Mouse (Mus musculus) spleen, adult 2 months (tissue): ENCODE measurements around the gene Alkal2. TPM values are rescaled to one million over a fixed set of nuclear protein-coding genes. Genes with fewer than 3 reads are reported as not detected.

Source experiments
- DNase-seq, 2 experiments: peaks; one replicate each; pipeline versions ENCODE4 v3.0.0 to v3.0.0-alpha.2; 2012 to 2021; ENCODE audit warnings: low spot score in 2 of 2, low read depth in 1 of 2
- H3K27ac ChIP-seq: fragments of 200-500 bp; 2 replicates; pipeline ENCODE4 v1.5.1; 2012; ENCODE audit warnings: low read length, inconsistent platforms; ENCODE audit not compliant: insufficient read depth
- H3K27me3 ChIP-seq: fragments of 200-500 bp; 2 replicates; pipeline ENCODE4 v1.6.1; 2012; ENCODE audit warnings: mild to moderate bottlenecking, moderate library complexity, low read length, inconsistent platforms; ENCODE audit not compliant: control insufficient read depth, insufficient read depth
- H3K36me3 ChIP-seq: fragments of 200-500 bp; 2 replicates; pipeline ENCODE4 v1.6.1; 2012; ENCODE audit warnings: mild to moderate bottlenecking, low read length, inconsistent platforms; ENCODE audit not compliant: control insufficient read depth, insufficient read depth
- H3K4me1 ChIP-seq: fragments of 200-500 bp; 2 replicates; pipeline ENCODE4 v1.6.1; 2011; ENCODE audit warnings: inconsistent platforms; ENCODE audit not compliant: control insufficient read depth, insufficient read depth, insufficient read length
- H3K4me3 ChIP-seq: fragments of 200-500 bp; 2 replicates; pipeline ENCODE4 v1.5.1; 2011; ENCODE audit warnings: mild to moderate bottlenecking, inconsistent platforms; ENCODE audit not compliant: insufficient read depth, insufficient read length; ENCODE audit errors: extremely low read depth
- CTCF ChIP-seq: fragments of 200-500 bp; IDR thresholded peaks from 2 replicates; pipeline ENCODE4 v1.5.1; 2011; ENCODE audit warnings: mild to moderate bottlenecking, inconsistent platforms; ENCODE audit not compliant: insufficient read depth, insufficient read length, insufficient replicate concordance; ENCODE audit errors: extremely low read depth
- POLR2A ChIP-seq: fragments of 200-500 bp; IDR thresholded peaks from 2 replicates; pipeline ENCODE4 v1.6.1; 2011; ENCODE audit warnings: low read depth, low read length, inconsistent platforms
- WGBS: fragments of 180-500 bp; shearing (Covaris S2); methylation state at CpG from one replicate; pipeline ENCODE4 v1.1.7; 2018; 5-methylcytosine and 5-hydroxymethylcytosine counted together
- polyA plus RNA-seq: library from polyadenylated mRNA; depleted of rRNA; stranded (reverse); fragments of >200 nt; gene quantifications from 2 replicates; pipeline ENCODE4 v1.2.3, GENCODE M21; 2012

Gene Alkal2
- polyA plus RNA-seq, 1 experiment: not detected

- H3K36me3 ChIP-seq: no peaks in the 10 kb centered on the region
- no peak for DNase-seq
- 79% methylated on average over 4 of the region's 4 CpGs for whole genome bisulfite sequencing
- H3K4me3 ChIP-seq: no peak overlapping the region
- no peaks in the 10 kb centered on the region for H3K27me3 ChIP-seq
- H3K4me1 ChIP-seq: no peaks in the 10 kb centered on the region
- H3K27ac ChIP-seq: no peak overlapping the region
- TF ChIP-seq CTCF (no peak), POLR2A (no peak)
Observed at GRCm38 (mm10) chr12:30865781-30866180, 18.3 kb upstream of the Alkal2 start.

GRCm38 (mm10) chr12:30879447-30879846, 4.7 kb upstream of the Alkal2 start:
- DNase-seq: no peak
- 77% methylated on average over 6 of the region's 6 CpGs for WGBS
- H3K27me3 ChIP-seq: peaks cover 5% of the 10 kb centered on the region

GRCm38 (mm10) chr12:30883592-30883985, 533 bp upstream of the Alkal2 start:
- H3K27me3 ChIP-seq: peaks cover 12% of the 10 kb centered on the region
- no peak for TF ChIP-seq CTCF
- TF ChIP-seq POLR2A: no peak
- H3K36me3 ChIP-seq: no peaks in the 10 kb centered on the region
- no peak for DNase-seq
- no peak overlapping the region for H3K4me3 ChIP-seq
- no peaks in the 10 kb centered on the region for H3K4me1 ChIP-seq
- 32% methylated on average over 4 of the region's 4 CpGs for WGBS
- H3K27ac ChIP-seq: no peak overlapping the region

More at GRCm38 (mm10) chr12:30879447-30879846, 4.7 kb upstream of the Alkal2 start:
- TF ChIP-seq POLR2A (no peak), CTCF (no peak)
- no peak overlapping the region for H3K4me3 ChIP-seq
- H3K27ac ChIP-seq: no peak overlapping the region
- no peaks in the 10 kb centered on the region for H3K4me1 ChIP-seq
- H3K36me3 ChIP-seq: no peaks in the 10 kb centered on the region

- H3K27me3 ChIP-seq: peaks cover 12% of the 10 kb centered on the region
- H3K36me3 ChIP-seq: no peaks in the 10 kb centered on the region
- no peaks in the 10 kb centered on the region for H3K4me1 ChIP-seq
- H3K4me3 ChIP-seq: no peak overlapping the region
- no peak for TF ChIP-seq POLR2A
- no peak for TF ChIP-seq CTCF
- no peak for DNase-seq
- 16% methylated on average over 39 of the region's 39 CpGs for WGBS
- H3K27ac ChIP-seq: no peak overlapping the region
Observed at GRCm38 (mm10) chr12:30884622-30885230, 604 bp downstream of the Alkal2 start.

- TF ChIP-seq CTCF (no peak), POLR2A (no peak)
- peaks cover 12% of the 10 kb centered on the region for H3K27me3 ChIP-seq
- WGBS: 77% methylated on average over 6 of the region's 6 CpGs
Observed at GRCm38 (mm10) chr12:30885891-30886290, 1.8 kb downstream of the Alkal2 start.

GRCm38 (mm10) chr12:30888003-30888402, 3.9 kb downstream of the Alkal2 start:
- 78% methylated on average over 4 of the region's 4 CpGs for WGBS
- DNase-seq: no peak
- H3K27me3 ChIP-seq: peaks cover 12% of the 10 kb centered on the region
- no peak for TF ChIP-seq CTCF
- no peak for TF ChIP-seq POLR2A
- no peaks in the 10 kb centered on the region for H3K36me3 ChIP-seq
- no peak overlapping the region for H3K27ac ChIP-seq
- H3K4me3 ChIP-seq: no peak overlapping the region
- H3K4me1 ChIP-seq: no peaks in the 10 kb centered on the region

More at GRCm38 (mm10) chr12:30885891-30886290, 1.8 kb downstream of the Alkal2 start:
- Histone ChIP-seq H3K36me3 (no peaks in the 10 kb centered on the region), H3K27ac (no peak overlapping the region), H3K4me3 (no peak overlapping the region), H3K4me1 (no peaks in the 10 kb centered on the region)
- DNase-seq: no peak

- H3K27me3 ChIP-seq: peaks cover under 1% of the 10 kb centered on the region; the same call in 1 of the 2 replicates
- no peak overlapping the region for H3K4me3 ChIP-seq
- TF ChIP-seq POLR2A (no peak), CTCF (peak; percentile 24; the same call in 1 of the 2 replicates)
- H3K27ac ChIP-seq: no peak overlapping the region
- WGBS: 43% methylated on average over 5 of the region's 5 CpGs
- H3K36me3 ChIP-seq: peaks cover 4% of the 10 kb centered on the region; the same call in 1 of the 2 replicates
- H3K4me1 ChIP-seq: no peaks in the 10 kb centered on the region
- no peak for DNase-seq
Observed at GRCm38 (mm10) chr12:30890067-30890466, 5.9 kb downstream of the Alkal2 start.
